In genomic region chr7:120861488-120862047, GRCm38 (mm10) we compare ENCODE assay signal across 16 mouse cellular contexts. TPM values are rescaled to one million over a fixed set of nuclear protein-coding genes. Genes with fewer than 3 reads are reported as not detected.
DNase-seq lines count a peak whose midpoint lies in the region; ATAC-seq lines count a peak whose summit lies in the region.
"Had no signal": no experiment of that assay in that cellular context is flagged by ENCODE, and none has a peak within 500 bp of the region (broad histone marks: within the 10 kb centered on the region; RNA-seq: fewer than 3 reads in every experiment).

No protein-coding gene starts in this region.

- H3K36me3 ChIP-seq in heart, embryonic 14.5 days (ENCODE audit: control insufficient read depth, insufficient read depth, low read length): peaks cover 15% of the 10 kb centered on the region; the same call in 1 of the 2 replicates
- peaks cover 5% of the 10 kb centered on the region; the same call in 1 of the 2 replicates for H3K36me3 ChIP-seq in liver, embryonic 11.5 days (ENCODE audit: control insufficient read depth, insufficient read depth, low read length)
- H3K36me3 ChIP-seq: forebrain, embryonic 12.5 days; midbrain, embryonic 15.5 days had no signal

- no peak overlapping the region for H3K4me3 ChIP-seq in heart, embryonic 14.5 days (ENCODE audit: control insufficient read depth in 1 of 2, insufficient read depth in 1 of 2, low read depth in 1 of 2, low read length in 2 of 2)
- no peak overlapping the region for H3K4me3 ChIP-seq in liver, embryonic 11.5 days (ENCODE audit: low read depth, low read length)
- H3K4me3 ChIP-seq: forebrain, embryonic 12.5 days; layer of hippocampus, adult 2 months; midbrain, embryonic 15.5 days; neural tube, embryonic 15.5 days had no signal

- H3K9ac ChIP-seq in heart, embryonic 14.5 days (ENCODE audit: low read length): no peak overlapping the region
- H3K9ac ChIP-seq in liver, embryonic 11.5 days (ENCODE audit: low read depth, low read length): peak overlapping the region; percentile 63
- H3K9ac ChIP-seq: forebrain, embryonic 12.5 days; midbrain, embryonic 15.5 days; neural tube, embryonic 15.5 days had no signal

- peaks cover 30 to 60% of the 10 kb centered on the region in 2 experiments for H3K4me1 ChIP-seq in heart, embryonic 14.5 days (ENCODE audit: control insufficient read depth in 2 of 2, insufficient read depth in 2 of 2, low read length in 2 of 2)
- peaks cover 62% of the 10 kb centered on the region for H3K4me1 ChIP-seq in liver, embryonic 11.5 days (replicated peaks; ENCODE audit: control insufficient read depth, insufficient read depth, low read length)

- intact Hi-C loops in heart, postnatal 14 days (cut with DNase I): no loop called here

- 8% methylated on average over 2 of the region's 2 CpGs for WGBS in heart, embryonic 14.5 days
- 12% methylated on average over 2 of the region's 2 CpGs for WGBS in liver, embryonic 11.5 days

- 0 out of 2 replicates have a peak overlapping the region, but pooled peaks have one; percentile 16 for H3K4me2 ChIP-seq in heart, embryonic 14.5 days (ENCODE audit: low read length)
- peak overlapping the region; percentile 52 for H3K4me2 ChIP-seq in liver, embryonic 11.5 days
- H3K4me2 ChIP-seq: forebrain, embryonic 12.5 days; midbrain, embryonic 15.5 days; neural tube, embryonic 15.5 days had no signal

- no peaks in the 10 kb centered on the region for H3K9me3 ChIP-seq in heart, embryonic 14.5 days (ENCODE audit: control insufficient read depth, low read length)
- no peaks in the 10 kb centered on the region for H3K9me3 ChIP-seq in liver, embryonic 11.5 days (ENCODE audit: control insufficient read depth, low read length)
- H3K9me3 ChIP-seq: forebrain, embryonic 12.5 days; midbrain, embryonic 15.5 days; neural tube, embryonic 15.5 days had no signal

- peak overlapping the region in 1 of 2 experiments; percentile 16; a peak in 1 of 4 replicates for H3K27ac ChIP-seq in heart, embryonic 14.5 days (replicated peaks in 1 of 2; ENCODE audit: control insufficient read depth in 1 of 2, insufficient read depth in 1 of 2, low read depth in 2 of 2, low read length in 2 of 2)
- H3K27ac ChIP-seq in liver, embryonic 11.5 days (ENCODE audit: low read depth, low read length): peak overlapping the region; percentile 92
- H3K27ac ChIP-seq: forebrain, embryonic 12.5 days; layer of hippocampus, adult 2 months; midbrain, embryonic 15.5 days; neural tube, embryonic 15.5 days had no signal

- H3K27me3 ChIP-seq in heart, embryonic 14.5 days (ENCODE audit: control insufficient read depth, insufficient read depth, low read length): no peaks in the 10 kb centered on the region
- no peaks in the 10 kb centered on the region for H3K27me3 ChIP-seq in liver, embryonic 11.5 days (replicated peaks; ENCODE audit: control insufficient read depth, insufficient read depth, low read length)
- H3K27me3 ChIP-seq: forebrain, embryonic 12.5 days; midbrain, embryonic 15.5 days; neural tube, embryonic 15.5 days had no signal

- no peak for ATAC-seq in heart, embryonic 14.5 days (ENCODE audit: insufficient number of reproducible peaks, insufficient read depth, low FRiP score, low read depth)
- peak; percentile 91 for ATAC-seq in liver, embryonic 11.5 days (replicated peaks; ENCODE audit: low FRiP score)
- ATAC-seq: midbrain, embryonic 15.5 days had no signal

- no peak for DNase-seq in heart, postnatal 14 days
- peak; percentile 38 for DNase-seq in thymus, postnatal 4 days
- DNase-seq in thymus, postnatal 10 days (ENCODE audit: low spot score in 2 of 2): no peak
- DNase-seq in liver, embryonic 11.5 days (ENCODE audit: low spot score): no peak
- no peak for DNase-seq in cerebellum, postnatal 25 days
- no peak for DNase-seq in ovary, postnatal 36 days (ENCODE audit: low spot score)
- DNase-seq in urinary bladder, postnatal 36 days (ENCODE audit: low spot score in 2 of 2): no peak
- DNase-seq: adrenal gland, postnatal 36 days; cerebellum, postnatal 14 days; gastrocnemius, postnatal 14 days; lung, adult 18-20 months had no signal

RNA-seq across cellular contexts. Expression of gene Eef2k, which starts 18.9 kb away (rescaled TPM):
- polyA plus RNA-seq in heart, embryonic 14.5 days (2014; fragmentation: Nextera tagmentation; extraction: Ambion mirVana): 12.1 and 12.4 TPM in 2 replicates
- 10 to 100 TPM; 30.0 to 34.2 TPM for total RNA-seq in heart, postnatal 14 days (2021)
- polyA plus RNA-seq in liver, embryonic 11.5 days (2014; fragmentation: Nextera tagmentation; extraction: Ambion mirVana): 21.2 and 23.2 TPM in 2 replicates

RNA-seq across cellular contexts. Expression of gene Gm5737, which starts 49.4 kb away (rescaled TPM):
- polyA plus RNA-seq in heart, embryonic 14.5 days (2014; fragmentation: Nextera tagmentation; extraction: Ambion mirVana): not detected in 2 replicates
- total RNA-seq in heart, postnatal 14 days (2021): under 1 TPM in 1 of 2 experiments, not detected in 1; 0.22 TPM
- polyA plus RNA-seq in liver, embryonic 11.5 days (2014; fragmentation: Nextera tagmentation; extraction: Ambion mirVana): not detected in 2 replicates
- total RNA-seq: adrenal gland, postnatal 36 days had no signal
- polyA plus RNA-seq: forebrain, embryonic 12.5 days; neural tube, embryonic 15.5 days had no signal

RNA-seq across cellular contexts. Expression of gene Polr3e, which starts 56.0 kb away (rescaled TPM):
- polyA plus RNA-seq in heart, embryonic 14.5 days (2014; fragmentation: Nextera tagmentation; extraction: Ambion mirVana): 8.2 and 13.4 TPM in 2 replicates
- 10 to 100 TPM; 10.7 to 10.9 TPM for total RNA-seq in heart, postnatal 14 days (2021)
- 30.0 and 31.3 TPM in 2 replicates for polyA plus RNA-seq in liver, embryonic 11.5 days (2014; fragmentation: Nextera tagmentation; extraction: Ambion mirVana)
